Mouse (Mus musculus): Measurements from ENCODE around the gene Iqsec1.
A peak's percentile ranks its signal among the peaks of the same experiment; 100 is the strongest.

DNA sequence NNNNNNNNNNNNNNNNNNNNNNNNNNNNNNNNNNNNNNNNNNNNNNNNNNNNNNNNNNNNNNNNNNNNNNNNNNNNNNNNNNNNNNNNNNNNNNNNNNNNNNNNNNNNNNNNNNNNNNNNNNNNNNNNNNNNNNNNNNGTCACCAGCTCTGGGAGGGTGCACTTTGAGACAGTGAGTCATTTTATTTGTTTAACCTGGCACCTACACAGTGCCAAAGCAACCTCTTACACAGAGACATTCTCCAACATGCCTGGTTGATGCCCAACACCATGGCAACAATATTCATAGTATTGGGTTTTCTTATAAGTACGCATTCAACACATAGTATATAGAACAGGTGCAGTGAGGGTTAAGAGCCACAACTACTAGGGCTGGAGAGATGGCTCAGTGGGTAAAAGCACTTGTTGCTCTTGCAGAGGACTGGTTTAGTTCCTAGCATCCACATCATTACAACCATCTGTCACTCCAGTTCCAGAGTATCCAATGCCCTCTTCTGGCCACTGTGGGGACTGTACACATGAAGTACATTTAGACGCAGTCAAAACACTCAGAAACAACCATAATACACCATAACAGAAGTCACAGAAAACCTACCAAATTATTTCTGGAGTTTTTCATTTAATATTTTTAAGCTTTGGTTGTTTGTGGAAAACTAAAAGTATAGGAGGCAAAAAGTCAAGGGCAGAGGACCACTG is 191.4 kb downstream of the Iqsec1 start:
- TF ChIP-seq CTCF (conservative IDR thresholded peaks at IDR 0.05; ENCODE audit: low read length) (0 out of 2 replicates have a peak, but pooled peaks have one; percentile 12), POU5F1 (IDR thresholded peaks at IDR 0.05; ENCODE audit: borderline replicate concordance, low read length) (no peak), NANOG (IDR thresholded peaks at IDR 0.05; ENCODE audit: borderline replicate concordance, low read length) (no peak)
